In genomic region chr10:87722244-87722643, GRCm38 (mm10) we compare ENCODE assay signal across 16 mouse cellular contexts.
"Had no signal": no experiment of that assay in that cellular context is flagged by ENCODE, and none has a peak within 500 bp of the region (broad histone marks: within the 10 kb centered on the region; RNA-seq: fewer than 3 reads in every experiment).

No protein-coding gene starts in this region.

- H3K27me3 ChIP-seq: neural tube, embryonic 12.5 days; neural tube, embryonic 13.5 days; neural tube, embryonic 15.5 days; stomach, embryonic 15.5 days had no signal

- DNase-seq: retina, postnatal 1 day; right cerebral cortex, adult 18-20 months; right cerebral cortex, postnatal 14 days; right cerebral cortex, postnatal 25 days; right cerebral cortex, postnatal 4 days; spleen, adult 18-20 months; thymus, adult 18-20 months; thymus, adult 2 months; thymus, postnatal 14 days; thymus, postnatal 25 days; thymus, postnatal 4 days had no signal

- H3K4me3 ChIP-seq: neural tube, embryonic 12.5 days; neural tube, embryonic 13.5 days; neural tube, embryonic 15.5 days; stomach, embryonic 15.5 days had no signal

- H3K27ac ChIP-seq: neural tube, embryonic 12.5 days; neural tube, embryonic 13.5 days; neural tube, embryonic 15.5 days; stomach, embryonic 15.5 days; stomach, postnatal 0 days had no signal

- H3K4me2 ChIP-seq: neural tube, embryonic 12.5 days; neural tube, embryonic 13.5 days; neural tube, embryonic 15.5 days; stomach, embryonic 15.5 days had no signal

- H3K4me1 ChIP-seq: neural tube, embryonic 12.5 days; neural tube, embryonic 13.5 days; neural tube, embryonic 15.5 days; stomach, embryonic 15.5 days had no signal

- H3K36me3 ChIP-seq: neural tube, embryonic 12.5 days; neural tube, embryonic 13.5 days; neural tube, embryonic 15.5 days; stomach, embryonic 15.5 days had no signal
